In genomic region chr12:99364201-99364600, GRCm38 (mm10) we compare ENCODE assay signal across 21 mouse cellular contexts.
DNase-seq lines count a peak whose midpoint lies in the region; TF ChIP-seq lines count a peak whose summit lies in the region.
"Had no signal": no experiment of that assay in that cellular context is flagged by ENCODE, and none has a peak within 500 bp of the region (broad histone marks: within the 10 kb centered on the region; RNA-seq: fewer than 3 reads in every experiment).

No protein-coding gene starts in this region.

- TF ChIP-seq CTCF in layer of hippocampus, adult 2 months (conservative IDR thresholded peaks at IDR 0.05), result no peak

- no peak for DNase-seq in layer of hippocampus, adult 2 months (ENCODE audit: low spot score in 2 of 2)
- DNase-seq in layer of hippocampus, adult 9-10 months (ENCODE audit: low spot score), result no peak
- DNase-seq in cerebellum, adult 11-12 months, result peak; percentile 91
- DNase-seq in cerebellum, postnatal 10 days, result peak; percentile 88 to 90
- DNase-seq in embryo, embryonic 10 days (ENCODE audit: low spot score), result no peak
- DNase-seq in adrenal gland, adult 18-20 months (ENCODE audit: low spot score in 2 of 2), result no peak
- DNase-seq in thymus, postnatal 36 days, result no peak
- DNase-seq: adrenal gland, adult 8-10 months; gastrocnemius, postnatal 10 days; heart, adult 11 months; kidney, adult 11 months; kidney, postnatal 36 days; lung, postnatal 14 days; right cerebral cortex, postnatal 14 days; spleen, adult 18-20 months; thymus, postnatal 14 days had no signal

- no peak overlapping the region for H3K4me3 ChIP-seq in layer of hippocampus, adult 2 months
- H3K4me3 ChIP-seq in brown adipose tissue, adult 24 weeks (ENCODE audit: insufficient read depth, low read depth, low read length), result no peak overlapping the region
- H3K4me3 ChIP-seq: embryonic facial prominence, embryonic 15.5 days; kidney, embryonic 15.5 days; midbrain, embryonic 12.5 days; neural tube, embryonic 12.5 days had no signal

- H3K4me1 ChIP-seq in brown adipose tissue, adult 24 weeks (ENCODE audit: control insufficient read depth, insufficient read depth, insufficient read length, low read length), result peaks cover 51% of the 10 kb centered on the region

- peak overlapping the region; percentile 64 for H3K27ac ChIP-seq in layer of hippocampus, adult 2 months
- peak overlapping the region; percentile 2; the same call in 1 of the 2 replicates for H3K27ac ChIP-seq in brown adipose tissue, adult 24 weeks (replicated peaks; ENCODE audit: low read depth, low read length)
- H3K27ac ChIP-seq: embryonic facial prominence, embryonic 15.5 days; kidney, embryonic 15.5 days; midbrain, embryonic 12.5 days; neural tube, embryonic 12.5 days had no signal

Comparison
In these comparisons a context has a peak if more than half of its experiments do, and no peak if none do; other contexts are left out.
1. DNase-seq: peak in cerebellum, adult 11-12 months (single experiment) and cerebellum, postnatal 10 days (2 of 2); none in layer of hippocampus, adult 2 months (0 of 2), layer of hippocampus, adult 9-10 months (single experiment), embryo, embryonic 10 days (single experiment), adrenal gland, adult 18-20 months (0 of 2) and thymus, postnatal 36 days (0 of 2).